Mouse (Mus musculus) myocyte (in vitro differentiated cells): ENCODE measurements around the gene Mmp14.

Source experiments
- MAX ChIP-seq: IDR thresholded peaks from one replicate; pipeline ENCODE4 v1.6.1; 2011; ENCODE audit warnings: low read depth, mild to moderate bottlenecking, control low read depth
- POLR2A ChIP-seq: IDR thresholded peaks from one replicate; pipeline ENCODE4 v1.6.1; 2011; ENCODE audit warnings: low read depth, mild to moderate bottlenecking, control low read depth, moderate library complexity; ENCODE audit not compliant: insufficient read length
- POLR2AphosphoS2 ChIP-seq: IDR thresholded peaks from one replicate; pipeline ENCODE4 v1.6.1; 2011; ENCODE audit warnings: low read depth, control low read depth; ENCODE audit not compliant: insufficient read length
- REST ChIP-seq: IDR thresholded peaks from one replicate; pipeline ENCODE4 v1.6.1; 2011; ENCODE audit warnings: mild to moderate bottlenecking, control low read depth, moderate library complexity; ENCODE audit not compliant: insufficient read depth, insufficient read length
- SRF ChIP-seq: IDR thresholded peaks from one replicate; pipeline ENCODE4 v1.6.1; 2011; ENCODE audit warnings: low read depth; ENCODE audit not compliant: control insufficient read depth, insufficient read length
- USF1 ChIP-seq: IDR thresholded peaks from one replicate; pipeline ENCODE4 v1.6.1; 2011; ENCODE audit warnings: low read depth, mild to moderate bottlenecking, control low read depth, moderate library complexity

- TF ChIP-seq USF1: no peak
- TF ChIP-seq POLR2A: no peak
- TF ChIP-seq MAX: no peak
- TF ChIP-seq REST: no peak
- TF ChIP-seq POLR2AphosphoS2: no peak
- TF ChIP-seq SRF: no peak
Measured at GRCm38 (mm10) chr14:54435194-54435918, 3.9 kb downstream of the Mmp14 start.
